Mouse (Mus musculus) left cerebral cortex, adult 18-20 months (tissue): ENCODE data around the gene Slc25a23. TPM values are rescaled to one million over a fixed set of nuclear protein-coding genes. Genes with fewer than 3 reads are reported as not detected.
"Not testable (repeated sequence)": the region's sequence is repeated elsewhere in the genome, so short reads cannot be mapped to it uniquely, and the experiment has no call there.

Source experiments
- DNase-seq, 2 experiments: peaks; one replicate each; pipeline ENCODE4 v3.0.0; 2021 to 2022; ENCODE audit warnings: low spot score in 2 of 2, mixed read lengths in 1 of 2
- total RNA-seq, 2 experiments: library from RNA; stranded (reverse); gene quantifications; 2 replicates each; pipeline ENCODE4 v1.2.3; 2021

Slc25a23 gene
- total RNA-seq, 2 experiments from 2014 or later: 314 to 325 TPM

DNA sequence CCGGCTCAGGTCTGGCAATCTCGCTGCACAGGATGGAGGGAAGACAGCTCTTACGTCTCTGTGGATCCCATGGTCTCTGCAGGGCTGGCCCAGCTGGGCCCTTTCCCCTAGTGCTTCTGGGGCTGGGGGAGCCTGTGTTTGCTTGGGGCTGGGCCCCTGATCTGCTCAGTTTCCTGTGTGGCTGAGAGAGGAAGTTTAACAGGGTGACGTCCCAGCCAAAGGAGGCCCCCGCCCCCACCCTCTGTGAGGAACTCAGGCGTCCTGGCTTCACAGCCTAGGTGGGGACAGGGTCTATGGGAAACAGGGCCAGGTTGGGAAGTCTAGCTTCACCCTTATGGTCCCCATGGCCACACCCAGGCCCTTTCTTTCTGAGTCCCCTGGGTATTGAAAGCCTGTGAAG, 18.7 kb upstream of the Slc25a23 start, which contains the start of gene Dennd1c:
TSS of gene Dennd1c (minus strand) at position 179 of the 400 bp plus-strand sequence.
- no peak for DNase-seq

GRCm38 (mm10) chr17:57076916-57077315, 17.3 kb upstream of the Slc25a23 start:
- DNase-seq: no peak

DNA sequence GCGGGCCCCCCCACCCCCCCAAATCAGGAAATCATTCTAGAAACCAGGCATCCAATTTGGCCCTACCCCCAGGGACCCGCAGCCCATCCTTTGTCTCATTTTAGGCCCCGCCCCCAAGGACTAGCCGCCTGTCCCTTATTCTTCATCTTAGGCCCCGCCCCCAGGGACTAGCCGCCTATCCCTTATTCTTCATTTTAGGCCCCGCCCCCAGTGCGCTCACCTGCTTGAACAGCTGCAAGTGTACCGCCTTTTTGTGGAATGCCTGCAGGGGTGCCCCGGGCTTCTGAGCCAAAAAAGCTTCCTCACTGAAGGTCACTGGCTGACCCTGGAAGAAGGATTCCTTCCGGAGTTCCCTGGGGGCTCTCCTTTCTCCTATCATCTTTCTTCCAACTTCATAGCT, 11.0 kb upstream of the Slc25a23 start:
- no peak for DNase-seq

GRCm38 (mm10) chr17:57070272-57070671, 10.6 kb upstream of the Slc25a23 start:
- no peak for DNase-seq

- DNase-seq: no peak
Observed at GRCm38 (mm10) chr17:57066908-57067307, 7.2 kb upstream of the Slc25a23 start.

DNA sequence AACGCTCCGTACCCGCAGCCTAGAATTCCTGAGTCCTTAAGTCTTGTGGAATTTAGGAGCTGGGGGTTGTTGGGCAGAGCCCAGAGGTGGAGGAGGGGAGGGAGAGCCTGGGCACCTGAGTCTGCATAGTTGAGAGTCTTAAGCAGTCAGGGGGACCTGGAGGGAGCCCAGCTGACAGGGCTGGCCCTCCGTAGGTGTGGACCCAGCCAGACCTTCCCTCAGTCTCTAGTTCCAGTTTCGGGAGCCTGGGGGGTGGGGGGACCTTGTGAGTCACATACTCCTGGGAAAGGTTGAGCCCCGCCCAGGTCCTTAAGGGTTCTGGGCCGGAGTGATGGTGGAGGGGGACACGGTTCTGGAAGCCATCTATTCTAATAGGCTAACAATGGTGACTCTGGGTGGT, 3.4 kb upstream of the Slc25a23 start:
- no peak for DNase-seq

- no peak for DNase-seq
Observed at GRCm38 (mm10) chr17:57062548-57062947, 2.9 kb upstream of the Slc25a23 start.

DNA sequence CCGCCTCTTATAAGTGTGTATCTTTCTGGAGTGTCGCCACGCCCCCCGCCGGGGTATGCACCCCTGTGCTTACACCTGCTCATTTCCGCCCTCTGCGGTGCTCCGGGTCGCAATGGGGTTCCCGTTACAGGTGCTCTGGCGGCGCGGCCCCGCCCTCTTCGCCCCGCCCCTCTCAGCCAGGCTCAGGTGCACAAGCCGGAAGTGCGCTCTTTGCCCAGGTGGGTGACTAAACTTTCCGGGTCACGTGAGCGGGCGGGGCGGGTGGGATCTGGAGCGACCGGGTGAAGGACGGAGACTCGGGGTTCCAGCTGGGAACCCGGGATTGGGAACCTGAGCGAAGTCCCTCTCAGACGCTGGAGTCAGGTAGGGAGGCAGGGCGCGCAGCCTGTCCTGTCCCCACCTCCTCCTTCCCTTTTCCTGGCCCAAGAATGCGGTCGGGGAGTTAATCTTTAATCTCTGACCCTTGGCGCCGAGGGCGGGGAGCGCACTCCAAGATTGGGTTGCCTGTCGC, 2.4 kb upstream of the Slc25a23 start:
- DNase-seq: no peak

DNA sequence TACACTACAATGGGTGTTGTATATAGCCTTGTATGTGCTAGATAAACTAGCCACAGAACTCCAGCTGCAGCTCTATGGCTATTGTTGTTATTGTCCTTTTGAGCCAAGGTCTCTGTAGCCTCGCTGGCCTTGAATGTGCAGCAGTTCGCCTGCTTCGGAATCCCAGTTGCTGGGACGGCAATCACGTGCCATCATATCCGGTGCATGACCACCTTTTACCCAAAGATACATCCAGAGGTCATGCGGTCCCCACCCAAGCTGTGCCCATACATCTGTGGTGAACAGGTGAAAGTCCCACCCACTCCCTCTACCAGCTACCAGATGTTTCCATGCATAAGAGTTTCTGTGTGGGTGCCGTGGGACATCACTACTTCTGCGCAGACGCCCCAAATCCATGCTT, 1.4 kb upstream of the Slc25a23 start:
- no peak for DNase-seq

DNA sequence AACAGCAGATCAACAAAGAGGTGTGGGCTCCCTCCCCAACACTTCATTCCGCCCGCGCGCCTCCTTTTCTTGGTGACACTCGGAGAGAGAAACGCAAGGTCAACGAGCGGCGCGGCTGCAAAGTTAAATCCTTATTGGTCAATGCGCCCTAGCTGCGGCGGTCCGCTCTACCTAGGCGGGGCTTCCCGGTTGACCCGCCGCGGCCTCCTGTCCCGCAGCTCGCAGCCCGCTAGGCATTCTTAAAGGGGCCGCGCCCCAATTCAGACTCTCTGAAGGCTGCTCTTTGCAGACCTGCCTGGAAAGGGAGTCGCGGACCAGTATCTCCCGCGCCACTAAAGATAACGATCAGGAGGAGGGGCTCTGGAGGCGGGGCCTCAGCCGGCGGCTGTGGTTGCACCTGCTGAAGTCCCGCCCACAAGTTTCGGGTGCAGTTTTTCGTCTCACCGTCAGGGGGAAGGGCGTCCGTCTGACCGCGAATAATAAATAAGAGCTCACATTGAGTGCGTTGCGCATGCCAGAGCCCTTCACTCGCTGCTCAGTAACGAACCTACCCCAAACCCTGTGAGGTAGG, 653 bp upstream of the Slc25a23 start:
- DNase-seq: peak; percentile 92 to 96

GRCm38 (mm10) chr17:57058891-57059485, 675 bp downstream of the Slc25a23 start, which contains the start of gene Crb3:
Crb3 (plus strand) TSS chr17:57059105.
- peak; percentile 24 to 29 for DNase-seq

- no peak for DNase-seq
Observed at GRCm38 (mm10) chr17:57056246-57056645, 3.4 kb downstream of the Slc25a23 start.

DNA sequence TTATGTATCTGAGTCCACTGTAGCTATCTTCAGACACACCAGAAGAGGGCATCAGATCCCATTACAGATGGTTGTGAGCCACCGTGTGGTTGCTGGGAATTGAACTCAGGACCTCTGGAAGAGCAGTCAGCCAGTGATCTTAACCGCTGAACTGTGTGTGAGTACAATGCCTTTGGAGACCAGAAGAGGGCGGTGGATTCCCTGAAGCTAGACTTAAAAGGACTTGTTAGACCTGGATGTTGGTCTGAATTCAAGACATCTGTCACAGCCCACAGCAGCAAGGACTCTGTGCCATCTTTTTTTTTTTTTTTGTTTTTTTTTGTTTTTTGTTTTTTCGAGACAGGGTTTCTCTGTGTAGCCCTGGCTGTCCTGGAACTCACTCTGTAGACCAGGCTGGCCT, 8.0 kb downstream of the Slc25a23 start:
- not testable (repeated sequence) for DNase-seq

GRCm38 (mm10) chr17:57048816-57049215, 10.8 kb downstream of the Slc25a23 start:
- no peak for DNase-seq

- DNase-seq: no peak
Observed at GRCm38 (mm10) chr17:57047406-57047805, 12.3 kb downstream of the Slc25a23 start.

DNA sequence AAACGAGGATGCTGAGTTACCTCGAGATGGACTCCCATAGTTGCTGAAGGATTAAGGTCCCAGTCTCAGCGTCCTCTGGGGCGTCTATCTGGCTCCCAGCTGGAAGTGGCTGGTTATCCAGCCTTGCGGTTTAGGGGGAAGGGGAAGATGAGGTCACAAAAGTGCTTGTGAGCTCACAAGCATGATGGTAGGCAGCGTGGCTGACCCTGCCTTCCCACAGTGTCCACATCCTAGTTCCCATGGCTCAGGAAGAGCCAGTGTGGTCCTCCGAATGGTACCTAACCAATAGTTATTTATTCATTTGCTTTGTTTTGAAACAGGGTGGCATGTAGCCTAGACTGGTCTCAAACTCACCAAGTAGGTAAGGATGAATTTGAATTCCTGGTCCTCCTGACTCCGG, 18.1 kb downstream of the Slc25a23 start, which contains the start of gene Slc25a41:
TSS of gene Slc25a41 (minus strand) at position 101 of the 400 bp plus-strand sequence.
- no peak for DNase-seq

- no peak for DNase-seq
Observed at GRCm38 (mm10) chr17:57038978-57039377, 20.7 kb downstream of the Slc25a23 start.

DNA sequence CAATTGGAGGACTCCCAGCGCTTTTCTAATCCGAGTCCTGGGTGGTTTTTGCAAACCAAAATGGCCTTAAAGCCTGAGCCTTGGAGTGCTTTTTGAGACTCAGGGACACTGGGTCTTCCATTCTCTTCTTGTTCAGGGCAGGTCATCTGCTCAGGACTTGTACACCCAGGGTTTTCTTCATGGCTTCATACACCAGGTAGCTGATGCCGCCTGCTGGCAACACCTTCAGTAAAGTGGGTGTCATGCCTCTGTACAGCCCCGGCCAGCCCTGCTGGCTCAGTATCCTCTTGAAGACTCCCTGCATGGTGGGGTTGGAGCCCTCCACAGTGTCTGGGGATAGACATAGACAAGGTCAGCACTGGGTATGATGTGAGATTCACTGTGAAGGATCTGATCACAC, 26.8 kb downstream of the Slc25a23 start:
- DNase-seq: no peak

GRCm38 (mm10) chr17:57031661-57032420, 27.8 kb downstream of the Slc25a23 start:
- peak; percentile 98 to 100 for DNase-seq

DNA sequence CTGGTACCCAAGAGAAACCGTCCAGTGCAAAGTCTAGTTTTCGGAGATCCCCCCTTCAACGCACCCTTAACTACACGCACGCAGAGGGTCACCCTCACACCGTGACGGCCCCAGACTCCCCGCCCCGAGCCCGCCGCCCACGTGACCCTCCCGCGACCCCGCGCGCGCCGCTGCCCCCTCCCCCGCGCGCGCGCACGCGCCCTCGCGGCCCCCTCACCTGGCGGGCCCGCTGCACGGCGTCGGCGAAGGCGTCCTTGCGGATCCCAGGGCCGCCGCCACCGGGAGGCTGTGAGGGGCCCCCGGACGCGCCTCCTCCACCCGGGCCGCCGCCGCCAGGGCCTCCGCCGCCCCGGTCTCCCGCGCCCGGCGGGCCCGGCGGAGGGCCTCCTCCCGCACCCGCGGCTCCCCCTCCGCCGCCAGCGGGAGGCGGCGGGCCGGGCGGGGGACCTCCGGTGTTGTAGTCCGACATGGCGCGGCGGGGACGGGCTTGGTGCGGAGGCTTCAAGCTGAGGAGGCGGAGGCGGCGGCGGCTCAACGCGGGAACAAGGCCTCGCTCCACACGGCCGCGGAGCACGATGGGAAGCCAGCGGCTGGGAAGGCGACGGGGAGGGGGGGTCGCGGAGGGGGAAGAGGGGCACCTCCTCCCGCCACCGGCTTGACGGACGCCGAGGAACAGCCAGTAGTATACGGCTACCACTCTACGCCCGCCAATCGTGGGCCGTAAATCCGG, 28.6 kb downstream of the Slc25a23 start, which contains the start of gene Khsrp:
TSS of gene Khsrp (minus strand) at position 592 of the 730 bp plus-strand sequence.
- DNase-seq: peak; percentile 18 to 42

GRCm38 (mm10) chr17:57029691-57030090, 30.0 kb downstream of the Slc25a23 start:
- no peak for DNase-seq
